Mouse (Mus musculus): ENCODE measurements around the gene Phkb.

DNA sequence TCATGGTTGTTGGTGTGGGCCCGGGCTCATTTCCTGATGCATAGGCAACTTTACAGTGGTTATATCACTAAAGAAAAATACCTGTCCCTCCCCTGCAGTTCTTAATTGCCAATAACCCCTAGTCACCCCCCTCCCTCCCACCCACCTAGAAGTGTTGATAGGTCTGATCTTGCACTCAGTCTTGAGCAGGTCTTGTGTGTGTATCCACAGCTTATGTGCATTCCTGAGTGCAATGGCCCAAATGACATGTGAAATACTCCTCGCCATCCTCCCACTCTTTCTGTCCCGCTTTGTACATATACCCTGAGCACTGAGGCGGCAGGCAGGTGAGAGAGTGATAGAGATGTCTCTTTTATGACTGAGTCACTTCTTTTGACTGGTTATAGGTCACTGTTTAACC lies 119.1 kb downstream of the Phkb start:
- TF ChIP-seq CTCF (IDR thresholded peaks at IDR 0.05; ENCODE audit: low read depth) (no peak), EP300 (IDR thresholded peaks at IDR 0.05; ENCODE audit: low read depth) (no peak)

All from liver, embryonic 14.5 days (tissue).